Mouse (Mus musculus): ENCODE data around the gene Pgpep1. TPM values are rescaled to one million over a fixed set of nuclear protein-coding genes. Genes with fewer than 3 reads are reported as not detected.

Pgpep1 gene
- polyA plus RNA-seq, 1 experiment: 35.2 TPM

- Histone ChIP-seq H3K4me3 (ENCODE audit: insufficient read depth, low read length) (peak overlapping the region; percentile 84), H3K4me1 (ENCODE audit: control insufficient read depth, insufficient read depth, low read length) (peaks cover 21% of the 10 kb centered on the region), H3K27ac (ENCODE audit: insufficient read depth, low read depth, low read length) (peak overlapping the region; percentile 76; the same call in 1 of the 2 replicates)
- TF ChIP-seq POLR2A (IDR thresholded peaks at IDR 0.05; ENCODE audit: borderline replicate concordance, low read depth, low read length): no peak
- no peak for TF ChIP-seq CTCF (IDR thresholded peaks at IDR 0.05; ENCODE audit: low read depth, low read length)
These were observed 53.2 kb downstream of the Pgpep1 start for GRCm38 (mm10) chr8:70606780-70607602.

- Histone ChIP-seq H3K27ac (ENCODE audit: insufficient read depth, low read depth, low read length) (no peak overlapping the region), H3K4me1 (ENCODE audit: control insufficient read depth, insufficient read depth, low read length) (peaks cover 24% of the 10 kb centered on the region), H3K4me3 (ENCODE audit: insufficient read depth, low read length) (peak overlapping the region; percentile 84)
- TF ChIP-seq POLR2A (IDR thresholded peaks at IDR 0.05; ENCODE audit: borderline replicate concordance, low read depth, low read length): no peak
- TF ChIP-seq CTCF (IDR thresholded peaks at IDR 0.05; ENCODE audit: low read depth, low read length): no peak
These were observed 54.1 kb downstream of the Pgpep1 start for GRCm38 (mm10) chr8:70605871-70606779.

- no peak for TF ChIP-seq CTCF (IDR thresholded peaks at IDR 0.05; ENCODE audit: low read depth, low read length)
- TF ChIP-seq POLR2A (IDR thresholded peaks at IDR 0.05; ENCODE audit: borderline replicate concordance, low read depth, low read length): no peak
- Histone ChIP-seq H3K4me1 (ENCODE audit: control insufficient read depth, insufficient read depth, low read length) (peaks cover 34% of the 10 kb centered on the region), H3K4me3 (ENCODE audit: insufficient read depth, low read length) (no peak overlapping the region), H3K27ac (ENCODE audit: insufficient read depth, low read depth, low read length) (no peak overlapping the region)
These were observed 55.6 kb downstream of the Pgpep1 start for GRCm38 (mm10) chr8:70604558-70604957.

- TF ChIP-seq POLR2A (IDR thresholded peaks at IDR 0.05; ENCODE audit: borderline replicate concordance, low read depth, low read length): no peak
- TF ChIP-seq CTCF (IDR thresholded peaks at IDR 0.05; ENCODE audit: low read depth, low read length): no peak
- no peak overlapping the region for H3K4me3 ChIP-seq (ENCODE audit: insufficient read depth, low read length)
These were observed 57.9 kb downstream of the Pgpep1 start for GRCm38 (mm10) chr8:70602139-70602811.

GRCm38 (mm10) chr8:70601271-70601649 lies 58.9 kb downstream of the Pgpep1 start:
- no peak overlapping the region for H3K4me3 ChIP-seq (ENCODE audit: insufficient read depth, low read length)
- H3K4me1 ChIP-seq (ENCODE audit: control insufficient read depth, insufficient read depth, low read length): peaks cover 24% of the 10 kb centered on the region
- H3K27ac ChIP-seq (ENCODE audit: insufficient read depth, low read depth, low read length): no peak overlapping the region
- no peak for TF ChIP-seq CTCF (IDR thresholded peaks at IDR 0.05; ENCODE audit: low read depth, low read length)
- no peak for TF ChIP-seq POLR2A (IDR thresholded peaks at IDR 0.05; ENCODE audit: borderline replicate concordance, low read depth, low read length)

More at GRCm38 (mm10) chr8:70602139-70602811, 57.9 kb downstream of the Pgpep1 start:
- no peak overlapping the region for H3K27ac ChIP-seq (ENCODE audit: insufficient read depth, low read depth, low read length)
- peaks cover 31% of the 10 kb centered on the region for H3K4me1 ChIP-seq (ENCODE audit: control insufficient read depth, insufficient read depth, low read length)

- Histone ChIP-seq H3K4me1 (ENCODE audit: control insufficient read depth, insufficient read depth, low read length) (peaks cover 20% of the 10 kb centered on the region), H3K27ac (ENCODE audit: insufficient read depth, low read depth, low read length) (peak overlapping the region; percentile 21; the same call in 1 of the 2 replicates), H3K4me3 (ENCODE audit: insufficient read depth, low read length) (no peak overlapping the region)
- 0 out of 2 replicates have a peak, but pooled peaks have one; percentile 5 for TF ChIP-seq CTCF (IDR thresholded peaks at IDR 0.05; ENCODE audit: low read depth, low read length)
- TF ChIP-seq POLR2A (IDR thresholded peaks at IDR 0.05; ENCODE audit: borderline replicate concordance, low read depth, low read length): no peak
These were observed 59.5 kb downstream of the Pgpep1 start for GRCm38 (mm10) chr8:70600473-70601270.

GRCm38 (mm10) chr8:70599507-70600290 lies 60.5 kb downstream of the Pgpep1 start:
- no peak overlapping the region for H3K27ac ChIP-seq (ENCODE audit: insufficient read depth, low read depth, low read length)
- peaks cover 22% of the 10 kb centered on the region for H3K4me1 ChIP-seq (ENCODE audit: control insufficient read depth, insufficient read depth, low read length)
- TF ChIP-seq CTCF (IDR thresholded peaks at IDR 0.05; ENCODE audit: low read depth, low read length): no peak
- TF ChIP-seq POLR2A (IDR thresholded peaks at IDR 0.05; ENCODE audit: borderline replicate concordance, low read depth, low read length): no peak
- H3K4me3 ChIP-seq (ENCODE audit: insufficient read depth, low read length): no peak overlapping the region

GRCm38 (mm10) chr8:70598722-70599121 lies 61.5 kb downstream of the Pgpep1 start:
- H3K4me3 ChIP-seq (ENCODE audit: insufficient read depth, low read length): no peak overlapping the region
- no peak for TF ChIP-seq CTCF (IDR thresholded peaks at IDR 0.05; ENCODE audit: low read depth, low read length)
- TF ChIP-seq POLR2A (IDR thresholded peaks at IDR 0.05; ENCODE audit: borderline replicate concordance, low read depth, low read length): no peak
- peaks cover 20% of the 10 kb centered on the region for H3K4me1 ChIP-seq (ENCODE audit: control insufficient read depth, insufficient read depth, low read length)
- H3K27ac ChIP-seq (ENCODE audit: insufficient read depth, low read depth, low read length): no peak overlapping the region

Data from bone marrow macrophage, adult 2 months (primary cell).